Mouse (Mus musculus) c-Kit-positive CD71-negative TER-119-negative erythroid progenitor cells, embryonic 14.5 days (primary cell): ENCODE data around the gene Gm6465.
"Not testable (repeated sequence)": the region's sequence is repeated elsewhere in the genome, so short reads cannot be mapped to it uniquely, and the experiment has no call there.

Experiments used
- DNase-seq: peaks from one replicate; pipeline ENCODE4 v3.0.0-alpha.2; 2013; ENCODE audit warnings: low read depth

Gene Gm6465

DNA sequence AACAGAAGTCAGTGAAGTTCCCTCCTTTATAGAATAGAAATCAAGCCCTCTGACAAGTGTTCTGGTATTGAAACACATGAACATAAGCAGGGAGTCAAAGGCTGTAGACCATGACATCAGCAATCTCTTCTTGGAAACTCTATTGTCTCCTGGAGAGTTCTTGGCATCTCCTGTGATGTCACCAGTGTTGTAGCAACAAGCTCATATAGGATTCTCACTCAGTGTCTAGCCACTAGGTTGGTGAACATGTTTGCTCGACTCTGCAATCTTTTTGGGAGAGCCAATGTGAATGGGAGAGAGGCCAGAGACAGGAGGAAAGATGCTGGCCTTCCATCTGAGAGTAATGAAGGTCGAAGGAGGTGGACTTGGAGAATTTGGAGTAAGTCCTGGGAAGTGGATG lies at the start of gene Gm6465:
TSS of gene Gm6465 (plus strand) at position 301 of the 400 bp plus-strand sequence.
- not testable (repeated sequence) for DNase-seq

DNA sequence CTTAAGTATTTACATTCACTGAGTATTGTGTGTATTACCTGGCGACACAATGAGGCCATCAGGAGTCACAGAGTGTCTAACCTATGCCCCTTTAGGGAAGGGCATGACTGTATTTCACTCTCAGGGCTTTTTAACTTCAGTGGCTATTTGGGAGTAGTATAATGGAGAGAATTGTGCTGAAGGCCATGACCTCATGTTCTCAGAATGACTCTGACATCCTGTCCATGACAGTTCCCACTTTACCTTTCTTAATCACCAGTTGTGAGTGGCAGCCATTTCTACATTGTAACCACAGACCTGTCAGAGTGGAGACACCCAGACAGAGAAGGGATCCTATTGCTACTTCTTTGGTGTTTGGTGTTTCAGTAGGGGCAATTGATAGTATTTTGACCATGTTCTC lies 485 bp downstream of the Gm6465 start:
- DNase-seq: not testable (repeated sequence)

DNA sequence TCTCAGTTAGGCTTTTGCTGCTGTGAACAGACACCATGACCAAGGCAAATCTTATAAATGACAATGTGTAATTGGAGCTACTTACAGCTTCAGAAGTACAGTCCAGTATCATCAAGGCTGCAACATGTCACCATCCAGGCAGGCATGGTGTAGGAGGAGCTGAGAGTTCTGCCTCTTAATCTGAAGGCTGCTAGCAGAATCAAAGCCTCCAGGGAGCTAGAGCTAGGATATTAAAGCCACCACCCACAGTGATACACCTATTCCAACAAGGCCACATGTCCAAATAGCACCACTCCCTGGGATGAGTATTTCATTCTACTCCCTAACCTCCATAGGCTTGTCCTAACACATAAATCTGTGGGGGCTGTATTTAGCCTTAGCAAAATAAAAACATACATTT lies 12.6 kb downstream of the Gm6465 start:
- not testable (repeated sequence) for DNase-seq
